Mouse (Mus musculus) brain, embryonic 14.5 days (tissue): ENCODE measurements around the gene Bach2.

ENCODE experiments used
- CTCF ChIP-seq: fragments of 200-500 bp; IDR thresholded peaks from 2 replicates; pipeline ENCODE4 v1.5.1; 2012; ENCODE audit warnings: inconsistent platforms, mild to moderate bottlenecking, moderate library complexity, borderline replicate concordance; ENCODE audit not compliant: insufficient read depth, insufficient read length; ENCODE audit errors: extremely low read depth
- POLR2A ChIP-seq: fragments of 200-500 bp; IDR thresholded peaks from 2 replicates; pipeline ENCODE4 v1.6.1; 2012; ENCODE audit warnings: mild to moderate bottlenecking, inconsistent platforms, borderline replicate concordance; ENCODE audit not compliant: poor library complexity, insufficient read depth, insufficient read length, severe bottlenecking; ENCODE audit errors: extremely low read depth

GRCm38 (mm10) chr4:32463065-32463464 lies 224.5 kb downstream of the Bach2 start:
- no peak for TF ChIP-seq CTCF
- no peak for TF ChIP-seq POLR2A
